Mouse (Mus musculus): ENCODE results near the gene Pvalb.

DNA sequence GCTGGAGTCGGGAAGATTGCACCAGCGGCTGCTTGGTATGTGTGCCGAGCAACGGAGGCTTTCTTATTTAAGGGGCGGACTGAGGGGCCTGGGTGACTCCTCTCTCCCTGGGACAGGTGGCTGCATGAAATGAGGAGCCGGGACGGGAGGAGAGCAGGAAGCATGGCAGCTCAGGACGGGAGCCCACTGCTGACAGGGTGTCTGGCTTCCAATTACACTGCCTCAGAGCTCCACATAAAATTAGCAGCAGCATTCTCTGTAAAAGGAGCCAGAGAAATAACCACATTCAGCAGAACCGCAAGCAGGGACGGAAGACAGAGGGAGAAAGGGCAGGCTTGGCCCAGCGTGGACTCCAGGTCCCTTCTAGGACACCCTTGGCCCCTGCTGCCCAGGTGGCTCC, 35.1 kb upstream of the Pvalb start:
- TF ChIP-seq CTCF (IDR thresholded peaks at IDR 0.05; ENCODE audit: control insufficient read depth, insufficient read depth, insufficient read length) (no peak), MYOD1 (IDR thresholded peaks at IDR 0.05; ENCODE audit: control insufficient read depth, insufficient read length, low read depth) (no peak), MAX (IDR thresholded peaks at IDR 0.05) (no peak), USF1 (IDR thresholded peaks at IDR 0.05; ENCODE audit: low read depth) (no peak)

Measured in C2C12 (cell line).